9 mouse cellular contexts compared by ENCODE assay signal in the genomic region with DNA sequence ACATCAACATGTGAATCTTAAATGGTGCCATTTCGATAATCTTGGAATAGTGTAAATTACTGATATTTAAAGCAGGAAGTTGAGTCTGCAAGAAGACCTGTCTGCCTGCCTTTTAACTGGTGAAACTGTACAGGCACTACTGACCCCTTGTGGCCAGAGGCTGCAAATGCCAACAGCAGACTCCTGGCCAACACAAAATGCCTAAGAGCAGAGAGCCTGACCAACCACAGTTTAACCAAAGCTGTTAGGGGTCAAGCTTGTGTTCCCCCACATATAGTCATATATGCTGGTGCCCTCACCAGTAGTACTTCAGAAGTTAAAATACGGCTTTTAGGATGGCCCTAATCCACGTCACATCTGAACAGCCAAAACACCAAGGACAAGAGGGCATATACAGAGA. TPM values are rescaled to one million over a fixed set of nuclear protein-coding genes. Genes with fewer than 3 reads are reported as not detected.
A peak's percentile ranks its signal among the peaks of the same experiment; 100 is the strongest.
DNase-seq lines count a peak whose midpoint lies in the region; ATAC-seq and TF ChIP-seq lines count a peak whose summit lies in the region.
"Had no signal": no experiment of that assay in that cellular context is flagged by ENCODE, and none has a peak within 500 bp of the region (broad histone marks: within the 10 kb centered on the region; RNA-seq: fewer than 3 reads in every experiment).

No protein-coding gene starts in this region.

- peak; percentile 78 for ATAC-seq in activated CD4-positive, CD25-positive, alpha-beta regulatory T cell, adult 4 months
- peak; percentile 82 for ATAC-seq in common myeloid progenitor, adult 5-6 weeks (replicated peaks; ENCODE audit: low read depth, poor library complexity, severe bottlenecking)
- peak; percentile 47; the same call in 1 of the 2 replicates for ATAC-seq in limb, embryonic 14.5 days (ENCODE audit: low FRiP score, low read depth)

- no peaks in the 10 kb centered on the region for H3K4me1 ChIP-seq in limb, embryonic 14.5 days (ENCODE audit: control insufficient read depth, insufficient read depth, low read length)
- H3K4me1 ChIP-seq: embryonic facial prominence, embryonic 13.5 days had no signal

- peak; percentile 80 for DNase-seq in 416B (ENCODE audit: low read depth)
- peak; percentile 61 for DNase-seq in gastrocnemius, postnatal 10 days
- peak; percentile 50 to 76 for DNase-seq in kidney, adult 8-10 months
- peak; percentile 68 for DNase-seq in limb, embryonic 14.5 days (ENCODE audit: low spot score)
- DNase-seq in naive thymus-derived CD4-positive, alpha-beta T cell, adult 2 months (ENCODE audit: low read depth), result peak; percentile 83
- DNase-seq in spleen, postnatal 36 days (ENCODE audit: low spot score in 2 of 2), result peak; percentile 53 to 65

- H3K4me2 ChIP-seq in limb, embryonic 14.5 days (replicated peaks; ENCODE audit: low read depth, low read length, severe bottlenecking), result no peak overlapping the region
- H3K4me2 ChIP-seq: embryonic facial prominence, embryonic 13.5 days had no signal

- H3K4me3 ChIP-seq in limb, embryonic 14.5 days (replicated peaks; ENCODE audit: low read length), result no peak overlapping the region
- H3K4me3 ChIP-seq: embryonic facial prominence, embryonic 13.5 days had no signal

- H3K9me3 ChIP-seq in limb, embryonic 14.5 days (ENCODE audit: control insufficient read depth, low read length), result no peaks in the 10 kb centered on the region
- H3K9me3 ChIP-seq: embryonic facial prominence, embryonic 13.5 days had no signal

- H3K36me3 ChIP-seq in limb, embryonic 14.5 days (ENCODE audit: control insufficient read depth, insufficient read depth, low read length), result peaks cover 3% of the 10 kb centered on the region; the same call in 1 of the 2 replicates
- H3K36me3 ChIP-seq: embryonic facial prominence, embryonic 13.5 days had no signal

- 52% methylated on average over 3 of the region's 3 CpGs for WGBS in limb, embryonic 14.5 days

- H3K9ac ChIP-seq in limb, embryonic 14.5 days (ENCODE audit: low read depth, low read length, severe bottlenecking), result no peak overlapping the region
- H3K9ac ChIP-seq: embryonic facial prominence, embryonic 13.5 days had no signal

- H3K27ac ChIP-seq in limb, embryonic 14.5 days (replicated peaks; ENCODE audit: low read depth, low read length), result no peak overlapping the region
- H3K27ac ChIP-seq: embryonic facial prominence, embryonic 13.5 days had no signal

- H3K27me3 ChIP-seq in limb, embryonic 14.5 days (ENCODE audit: control insufficient read depth, insufficient read depth, low read length), result no peaks in the 10 kb centered on the region
- H3K27me3 ChIP-seq: embryonic facial prominence, embryonic 13.5 days had no signal

- no peak for TF ChIP-seq POLR2A in limb, embryonic 14.5 days (IDR thresholded peaks at IDR 0.05; ENCODE audit: borderline replicate concordance, extremely low read depth, insufficient read depth, insufficient read length)

RNA-seq across cellular contexts. Expression of a gene that starts 11.9 kb away (rescaled TPM):
- polyA plus RNA-seq in activated CD4-positive, CD25-positive, alpha-beta regulatory T cell, adult 4 months (2017; shearing (Covaris generic)), result 1 to 10 TPM; 4.8 to 5.0 TPM
- 2.7 and 4.8 TPM in 2 replicates for total RNA-seq in common myeloid progenitor, adult 5-6 weeks (2017)
- total RNA-seq in gastrocnemius, postnatal 10 days (2021), result under 1 TPM; 0.63 to 0.92 TPM
- polyA plus RNA-seq in limb, embryonic 14.5 days (2012; rRNA removed), result 1.7 and 2.2 TPM in 2 replicates
- polyA plus RNA-seq in limb, embryonic 14.5 days (2014; fragmentation: Nextera tagmentation; extraction: Ambion mirVana), result 3.5 and 4.5 TPM in 2 replicates

RNA-seq across cellular contexts. Expression of a gene that starts 12.1 kb away (rescaled TPM):
- 10 to 100 TPM; 17.3 to 18.7 TPM for polyA plus RNA-seq in activated CD4-positive, CD25-positive, alpha-beta regulatory T cell, adult 4 months (2017; shearing (Covaris generic))
- total RNA-seq in common myeloid progenitor, adult 5-6 weeks (2017), result 17.1 and 17.7 TPM in 2 replicates
- total RNA-seq in gastrocnemius, postnatal 10 days (2021), result 1 to 10 TPM; 8.5 to 9.1 TPM
- polyA plus RNA-seq in limb, embryonic 14.5 days (2012; rRNA removed), result 19.6 and 23.1 TPM in 2 replicates
- polyA plus RNA-seq in limb, embryonic 14.5 days (2014; fragmentation: Nextera tagmentation; extraction: Ambion mirVana), result 33.6 and 37.9 TPM in 2 replicates
